Mouse (Mus musculus) layer of hippocampus, adult 9-11 months (tissue): ENCODE results near the gene Ick.
"Not testable (repeated sequence)": the region's sequence is repeated elsewhere in the genome, so short reads cannot be mapped to it uniquely, and the experiment has no call there.

Experiments used
- DNase-seq: peaks from one replicate; pipeline ENCODE4 v3.0.0; 2022

Ick gene

DNA sequence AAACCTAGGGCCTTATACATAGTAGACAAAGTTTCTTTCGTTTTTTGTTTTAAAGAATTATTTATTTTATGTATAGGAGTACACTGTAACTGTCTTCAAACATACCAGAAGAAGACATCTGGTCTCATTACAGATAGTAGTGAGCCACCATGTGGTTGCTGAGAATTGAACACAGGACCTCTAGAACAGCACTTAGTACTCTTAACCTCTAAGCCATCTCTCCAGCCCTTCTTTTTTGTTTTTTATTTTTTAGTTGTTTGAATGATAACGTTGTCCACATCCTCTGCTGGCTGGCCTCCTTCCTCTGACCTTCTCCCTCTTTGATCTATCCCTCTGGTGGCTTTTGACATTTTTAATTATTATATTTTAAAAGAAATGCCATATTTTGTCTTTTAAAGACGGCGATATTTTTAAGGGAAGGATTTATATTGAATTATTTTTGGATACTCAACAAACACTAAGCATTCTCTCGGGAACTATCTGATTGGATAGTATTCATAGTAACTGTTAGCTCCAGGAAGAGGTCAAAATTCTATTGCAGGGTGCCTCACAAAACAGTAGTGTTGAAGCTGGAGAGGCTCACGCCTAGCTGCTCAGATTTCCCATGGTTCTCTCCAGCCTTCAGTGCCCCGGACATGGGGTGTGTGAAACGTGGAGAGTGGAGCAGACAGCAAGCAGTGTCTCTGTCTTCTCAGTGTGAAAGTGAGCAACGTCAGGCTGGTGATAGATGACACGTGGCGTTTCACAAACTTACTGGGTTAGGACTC lies 45.4 kb downstream of the Ick start:
- no peak for DNase-seq

DNA sequence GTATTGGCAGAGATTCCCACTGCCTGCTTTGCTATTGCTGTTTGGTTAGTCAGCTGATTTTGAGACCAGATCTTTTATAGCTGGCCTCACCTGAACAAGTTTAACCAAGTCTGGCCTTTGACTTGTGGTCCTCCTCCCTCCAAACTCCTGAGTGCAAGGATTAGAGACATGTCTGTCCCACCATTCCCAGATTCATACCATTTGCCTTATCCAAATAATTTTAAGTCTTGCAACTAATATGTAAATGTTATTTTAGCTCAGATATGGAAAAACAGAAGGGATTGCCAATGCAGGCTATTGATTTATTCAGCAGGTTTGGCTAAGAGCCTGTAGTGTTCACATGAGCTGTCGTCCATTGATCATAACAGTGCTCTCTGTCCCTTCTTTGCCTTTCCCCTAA lies 48.2 kb downstream of the Ick start:
- no peak for DNase-seq

DNA sequence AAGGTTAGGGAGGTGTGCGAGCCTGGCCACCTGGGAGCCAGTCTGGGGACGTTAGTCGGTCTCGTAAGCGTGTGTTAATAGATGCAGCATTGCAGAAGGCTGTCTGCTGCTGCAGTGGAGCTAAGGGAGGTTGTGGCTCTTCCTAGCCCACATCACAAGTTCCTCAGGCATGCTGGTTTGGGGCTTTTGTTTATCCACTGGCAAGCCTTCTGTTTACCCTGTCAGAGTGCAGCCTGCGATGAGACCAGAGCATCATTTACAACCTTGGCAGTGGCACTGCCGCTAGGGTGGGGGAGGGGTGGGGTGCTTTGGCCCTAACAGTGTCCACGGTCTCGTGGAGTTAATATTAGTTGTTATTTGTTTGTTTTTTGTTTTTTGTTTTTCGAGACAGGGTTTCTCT lies 54.3 kb downstream of the Ick start:
- no peak for DNase-seq

DNA sequence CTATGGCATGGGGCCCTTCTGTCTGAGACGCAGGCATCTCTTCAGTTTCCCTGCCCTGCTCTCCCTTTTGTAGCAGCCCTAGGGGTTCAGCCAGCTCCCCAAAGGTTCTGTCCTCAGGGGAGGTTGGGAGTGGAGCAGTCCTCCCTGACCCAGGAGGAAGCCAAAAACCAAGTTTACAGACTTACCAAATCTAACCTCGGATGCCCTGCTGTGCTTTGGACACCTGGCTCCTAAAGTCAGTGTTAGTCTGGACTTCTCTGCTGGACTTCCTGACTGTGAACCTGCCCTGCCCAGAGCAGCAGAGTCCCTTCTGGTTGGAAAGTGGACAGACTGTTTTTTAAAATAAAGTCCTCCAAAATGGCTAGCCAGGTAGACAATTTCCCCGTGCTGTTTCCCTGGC lies 55.7 kb downstream of the Ick start:
- no peak for DNase-seq

DNA sequence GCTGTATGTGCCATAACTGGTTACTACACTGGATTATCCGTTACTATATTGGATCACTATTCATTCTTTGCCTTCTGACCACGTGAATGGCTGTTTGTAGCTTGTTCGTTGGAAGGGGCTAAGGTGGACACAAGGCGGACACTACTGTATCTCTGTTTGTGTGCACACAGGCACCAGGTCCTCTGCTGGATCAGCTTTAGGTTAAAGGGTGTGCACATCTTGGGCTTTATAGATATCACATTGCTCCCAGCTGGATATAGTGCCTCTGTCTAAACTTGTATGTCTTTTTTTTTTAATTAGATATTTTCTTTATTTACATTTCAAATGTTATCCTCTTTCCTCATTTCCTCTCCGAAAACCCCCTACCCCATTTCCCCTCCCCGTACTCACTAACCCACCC lies 56.5 kb downstream of the Ick start:
- no peak for DNase-seq

DNA sequence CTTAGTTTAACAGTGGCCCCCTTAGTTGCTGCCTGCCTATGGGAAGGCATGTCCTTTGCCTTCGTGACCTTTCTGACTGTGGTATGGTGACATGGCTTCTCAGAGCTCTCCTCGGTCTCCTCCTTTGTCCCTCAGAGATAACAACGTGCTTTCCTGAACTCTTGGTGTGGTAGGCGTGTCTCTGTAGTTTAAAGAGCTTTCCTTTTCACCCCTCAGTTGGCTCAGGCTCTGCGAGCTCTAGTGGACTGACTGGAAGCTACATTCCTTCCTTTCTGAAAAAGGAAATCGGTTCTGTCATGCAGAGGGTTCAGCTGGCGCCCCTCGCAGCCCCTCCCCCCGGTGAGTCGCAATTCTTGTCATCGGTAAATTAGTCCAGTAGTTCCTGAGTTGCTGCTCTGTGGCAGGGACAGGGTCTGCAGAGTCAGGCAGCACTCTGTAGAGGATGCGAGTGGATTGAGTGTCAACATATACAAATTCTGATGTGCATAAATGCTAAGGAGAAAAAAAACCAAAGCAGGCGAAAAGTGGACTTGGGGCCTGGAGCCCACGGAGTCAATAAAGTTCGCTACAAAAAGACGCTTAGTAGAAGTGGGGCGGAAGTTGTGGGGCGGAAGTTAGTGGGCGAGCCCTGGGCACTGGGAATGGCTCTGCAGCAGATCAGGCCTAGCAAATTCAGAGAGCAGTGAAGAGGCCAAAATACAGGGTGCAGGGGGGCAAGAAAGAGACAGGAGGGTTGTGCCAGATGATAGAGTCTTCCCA lies 57.9 kb downstream of the Ick start:
- DNase-seq: no peak

DNA sequence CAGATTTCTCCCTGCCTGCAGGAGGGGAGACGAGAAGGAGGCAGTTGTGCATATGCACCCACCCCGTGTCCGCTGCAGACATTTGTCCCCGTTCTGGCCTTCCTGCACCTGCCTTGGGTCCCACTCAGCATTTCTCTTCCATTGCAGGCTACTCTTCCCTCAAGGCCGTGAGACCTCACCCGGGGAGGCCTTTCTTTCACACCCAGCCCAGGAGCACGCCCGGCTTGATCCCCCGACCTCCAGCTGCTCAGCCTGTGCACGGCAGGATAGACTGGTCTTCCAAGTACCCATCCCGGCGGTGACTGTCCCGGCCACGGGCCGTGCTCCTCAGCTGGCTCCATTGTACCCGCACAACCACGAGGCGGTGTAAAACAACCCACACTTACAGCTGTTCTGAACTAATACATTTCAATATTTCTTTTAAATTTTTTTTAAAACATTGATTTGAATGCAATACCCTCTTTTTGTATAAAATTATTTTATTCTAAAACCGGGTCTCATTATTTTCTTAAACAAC lies 58.5 kb downstream of the Ick start:
- DNase-seq: no peak

DNA sequence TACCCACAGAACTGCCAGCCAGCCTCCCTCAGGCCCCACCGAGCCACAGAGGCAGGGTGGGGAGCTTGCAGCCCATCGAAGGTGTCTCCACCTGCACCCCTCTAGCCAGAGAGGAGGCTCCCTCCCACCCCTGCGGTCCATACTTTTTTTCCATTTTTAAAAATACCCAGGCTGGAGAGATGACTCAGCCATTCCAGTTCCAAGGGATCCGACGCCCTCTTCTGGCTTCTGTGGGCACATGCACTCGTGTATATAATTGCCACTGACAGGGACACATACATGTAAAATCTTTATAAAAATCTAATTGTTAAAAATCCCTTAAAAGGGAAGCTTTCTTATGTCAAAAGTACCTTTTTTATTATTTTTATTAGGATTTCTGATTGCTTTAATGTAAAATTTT lies 59.9 kb downstream of the Ick start:
- no peak for DNase-seq

DNA sequence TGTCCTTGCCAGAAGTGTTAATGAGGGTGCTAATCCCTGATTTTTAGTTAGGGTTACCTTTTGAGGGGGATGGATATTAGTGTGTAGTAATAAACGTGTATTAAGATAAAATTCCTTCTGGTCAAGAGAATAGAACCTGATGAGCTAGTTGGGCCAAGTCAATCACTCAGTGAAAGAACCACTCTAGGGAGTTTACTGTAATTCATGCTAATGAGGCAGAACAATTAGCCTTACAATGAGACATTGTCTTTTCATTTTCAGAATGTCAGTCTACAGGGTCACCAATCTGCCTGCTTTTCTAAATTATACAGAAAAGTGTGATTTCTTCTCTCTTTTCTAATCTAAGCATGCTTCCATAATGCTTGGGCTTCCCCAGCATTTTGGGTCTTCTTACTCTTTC lies 65.0 kb downstream of the Ick start:
- DNase-seq: no peak

DNA sequence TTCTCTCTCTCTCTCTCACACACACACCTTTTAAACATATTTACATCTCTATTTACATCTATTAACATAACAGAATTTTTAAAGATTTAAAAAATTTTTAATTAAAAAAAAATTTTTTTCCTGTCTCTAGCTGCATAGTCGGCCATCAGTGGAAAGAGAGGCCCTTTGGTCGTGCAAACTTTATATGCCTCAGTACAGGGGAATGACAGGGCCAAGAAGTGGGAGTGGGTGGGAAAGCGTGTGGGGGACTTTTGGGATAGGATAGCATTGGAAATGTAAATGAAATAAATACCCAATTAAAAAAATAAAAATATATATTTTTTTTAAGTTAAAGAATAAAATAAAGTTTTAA lies 65.9 kb downstream of the Ick start:
- DNase-seq: not testable (repeated sequence)

DNA sequence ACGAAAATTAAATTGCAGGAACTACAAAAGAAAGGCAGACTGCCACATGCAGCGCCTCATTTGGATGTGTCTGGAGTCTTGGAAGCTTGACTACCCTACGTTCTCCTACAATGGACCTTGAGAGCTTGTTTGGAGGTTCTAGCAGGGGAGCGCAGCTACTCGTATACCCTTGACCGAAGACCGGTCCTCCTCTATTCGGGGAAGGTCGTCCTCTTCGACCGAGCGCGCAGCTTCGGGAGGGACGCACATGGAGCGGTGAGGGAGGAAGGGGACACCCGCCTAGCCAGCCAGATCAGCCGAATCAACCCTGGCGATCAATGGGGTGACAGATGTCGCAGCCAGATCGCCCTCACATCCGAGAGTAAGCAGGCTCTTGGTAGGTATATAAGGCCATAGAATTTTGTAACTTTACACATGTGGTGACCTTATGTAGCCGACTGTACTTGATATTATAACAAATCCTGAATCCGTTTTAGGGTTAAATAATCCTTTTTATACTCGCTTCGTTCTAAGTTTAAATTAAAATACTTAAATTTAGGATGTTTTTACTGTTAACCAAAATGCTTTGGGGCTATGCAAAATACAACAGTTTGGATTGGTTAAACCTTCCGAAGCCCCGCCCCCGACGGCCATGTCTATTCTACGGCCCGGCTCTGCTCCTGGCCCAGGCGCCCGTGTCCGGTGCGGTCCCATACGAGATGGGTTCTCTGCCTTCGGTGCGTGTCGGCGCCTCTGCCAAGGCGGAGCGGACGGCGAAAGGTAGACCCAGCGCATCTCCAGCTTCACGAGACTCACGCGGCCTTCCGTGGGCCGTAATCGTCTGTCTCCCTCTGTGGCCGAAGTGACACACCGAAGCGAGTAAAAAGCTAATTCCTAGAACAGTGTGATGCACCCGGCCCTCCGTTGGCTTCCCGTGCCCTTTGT lies 66.5 kb downstream of the Ick start:
- peak; percentile 96 for DNase-seq

DNA sequence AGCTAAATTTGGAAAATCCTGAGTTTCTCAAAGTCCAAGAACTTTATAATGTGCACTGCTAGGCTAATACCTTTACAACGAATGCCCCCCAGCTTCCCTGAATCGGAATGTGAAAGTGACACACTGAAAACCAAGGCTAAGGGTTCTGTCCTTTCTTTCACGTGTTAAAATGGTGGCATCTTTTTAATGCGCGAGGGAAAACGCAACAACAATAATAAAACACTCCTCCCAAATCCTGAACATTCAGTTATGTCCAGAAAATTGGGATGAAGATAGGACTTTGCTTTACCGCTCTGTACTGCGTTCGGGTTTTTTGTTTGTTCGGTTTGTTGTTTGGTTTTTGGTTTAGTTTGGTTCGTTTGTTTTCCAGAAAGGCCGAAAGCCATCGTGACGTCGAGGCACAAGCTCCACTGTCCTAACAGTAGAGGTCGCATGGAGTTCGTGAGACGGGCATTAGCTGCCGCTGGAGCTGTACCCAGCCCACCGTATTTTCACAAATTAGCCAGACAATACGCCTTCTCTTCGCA lies 67.3 kb downstream of the Ick start:
- DNase-seq: peak; percentile 67

DNA sequence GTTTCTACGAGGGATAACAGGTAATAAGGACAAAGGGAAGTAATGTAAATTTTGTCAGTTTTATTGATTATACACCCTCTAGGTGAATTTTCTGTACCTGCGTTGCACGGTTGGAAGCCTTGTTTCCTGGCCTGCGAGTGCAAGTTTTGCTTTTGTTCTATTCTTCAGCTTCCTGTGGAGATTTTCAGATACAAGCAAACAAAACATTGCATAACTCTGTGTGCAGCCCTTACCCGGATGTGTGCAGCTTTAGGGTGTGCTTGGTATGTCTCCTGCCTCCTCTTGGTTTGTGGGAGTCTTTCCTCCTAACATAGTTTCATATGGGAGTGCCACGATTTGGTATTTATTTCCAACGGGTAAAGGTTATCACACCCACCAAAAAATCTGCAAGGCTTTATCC lies 67.8 kb downstream of the Ick start:
- no peak for DNase-seq

DNA sequence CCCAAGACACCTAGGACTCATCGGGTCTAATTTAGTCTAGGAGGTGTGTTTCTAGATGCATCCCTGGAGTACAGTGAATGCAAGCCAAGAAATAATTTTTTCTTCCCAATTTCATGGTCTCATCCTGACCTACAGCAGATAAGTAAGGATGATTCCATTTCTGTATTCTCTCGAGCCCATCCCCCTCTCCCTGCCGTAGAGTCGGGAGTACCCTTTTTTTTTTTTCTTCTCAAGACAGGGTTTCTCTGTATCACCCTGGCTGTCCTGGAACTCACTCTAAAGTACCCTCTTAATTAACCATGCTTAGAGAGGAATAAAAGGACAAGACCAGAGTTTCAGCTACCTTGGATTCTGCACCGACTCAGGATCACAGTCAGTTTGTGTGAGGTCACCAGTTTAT lies 69.2 kb downstream of the Ick start:
- no peak for DNase-seq

DNA sequence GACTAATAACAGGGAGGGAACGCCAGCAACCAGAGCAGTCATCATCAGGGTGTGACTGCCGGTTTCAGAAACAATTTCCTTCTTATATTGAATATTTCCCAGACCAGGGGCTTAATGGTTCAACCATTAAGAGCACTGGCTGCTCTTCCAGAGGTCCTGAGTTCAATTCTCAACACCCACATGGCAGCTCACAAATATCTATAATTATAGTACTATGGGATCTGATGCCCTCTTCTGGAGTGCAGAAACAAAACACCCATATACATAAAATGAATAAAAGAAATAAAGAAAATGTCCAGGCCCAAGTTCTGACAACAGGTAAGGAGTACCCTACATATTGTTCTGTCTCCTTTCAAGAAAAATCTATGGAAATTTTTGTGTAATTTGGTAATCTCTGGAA lies 70.1 kb downstream of the Ick start:
- no peak for DNase-seq

DNA sequence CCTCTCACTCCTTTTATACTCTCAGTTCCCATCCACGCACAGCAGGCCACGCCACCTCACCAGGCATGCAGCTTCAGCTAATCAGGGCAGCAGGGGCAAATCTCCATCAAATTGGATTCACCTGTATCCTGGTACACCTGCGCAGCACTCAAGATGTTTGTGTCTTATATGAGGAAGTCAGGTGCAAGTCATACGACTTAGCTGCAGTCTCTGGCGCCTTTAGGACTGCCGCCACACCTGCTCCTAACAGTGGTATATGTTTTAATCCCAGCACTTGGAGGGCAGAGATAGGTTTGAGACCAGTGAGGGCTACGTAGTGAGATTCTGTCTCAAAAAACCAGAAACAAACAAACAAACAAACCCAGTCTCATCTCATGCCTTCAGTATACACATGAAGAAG lies 73.5 kb downstream of the Ick start, which contains the start of gene Gsta4:
Gene Gsta4 (plus strand): TSS at position 301 of the 400 bp plus-strand sequence.
- not testable (repeated sequence) for DNase-seq

DNA sequence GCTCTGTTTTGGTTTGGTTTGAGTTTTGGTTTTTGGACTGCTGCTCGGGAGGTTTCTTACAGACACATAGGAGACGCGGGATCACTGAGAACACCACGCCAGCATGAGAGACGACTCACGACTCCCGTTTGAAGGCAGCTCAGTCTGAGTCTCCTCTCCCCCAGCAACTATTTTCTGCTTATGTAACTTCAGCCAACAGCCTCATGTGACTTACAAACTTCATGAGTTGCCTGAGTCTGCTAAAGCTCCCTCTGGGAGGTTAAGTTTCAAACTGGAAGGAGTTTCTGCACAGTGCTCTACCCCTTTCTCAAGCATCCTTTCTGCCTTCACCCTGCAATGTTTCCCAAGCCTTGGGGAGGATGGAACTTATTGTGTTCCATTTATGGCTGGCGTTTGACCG lies 76.7 kb downstream of the Ick start:
- no peak for DNase-seq

DNA sequence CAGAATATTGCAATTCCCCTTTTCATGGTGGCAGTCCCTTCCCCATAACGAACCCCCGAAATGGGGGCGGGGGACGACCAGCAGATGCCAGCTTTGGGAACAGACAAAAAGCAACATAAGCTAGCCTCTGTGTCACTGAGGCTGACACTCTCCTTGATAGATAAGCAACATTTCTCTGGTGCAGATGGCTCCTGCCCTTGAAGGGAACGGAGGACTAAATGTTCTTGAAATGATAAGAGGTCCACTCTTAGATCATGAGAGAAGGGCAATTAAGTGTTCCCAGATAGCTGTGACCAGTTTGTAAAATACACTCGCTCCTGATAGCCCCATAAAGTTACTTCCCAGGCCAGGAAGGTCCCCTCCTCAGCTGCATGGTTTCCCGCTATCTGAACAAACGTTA lies 79.9 kb downstream of the Ick start:
- no peak for DNase-seq

DNA sequence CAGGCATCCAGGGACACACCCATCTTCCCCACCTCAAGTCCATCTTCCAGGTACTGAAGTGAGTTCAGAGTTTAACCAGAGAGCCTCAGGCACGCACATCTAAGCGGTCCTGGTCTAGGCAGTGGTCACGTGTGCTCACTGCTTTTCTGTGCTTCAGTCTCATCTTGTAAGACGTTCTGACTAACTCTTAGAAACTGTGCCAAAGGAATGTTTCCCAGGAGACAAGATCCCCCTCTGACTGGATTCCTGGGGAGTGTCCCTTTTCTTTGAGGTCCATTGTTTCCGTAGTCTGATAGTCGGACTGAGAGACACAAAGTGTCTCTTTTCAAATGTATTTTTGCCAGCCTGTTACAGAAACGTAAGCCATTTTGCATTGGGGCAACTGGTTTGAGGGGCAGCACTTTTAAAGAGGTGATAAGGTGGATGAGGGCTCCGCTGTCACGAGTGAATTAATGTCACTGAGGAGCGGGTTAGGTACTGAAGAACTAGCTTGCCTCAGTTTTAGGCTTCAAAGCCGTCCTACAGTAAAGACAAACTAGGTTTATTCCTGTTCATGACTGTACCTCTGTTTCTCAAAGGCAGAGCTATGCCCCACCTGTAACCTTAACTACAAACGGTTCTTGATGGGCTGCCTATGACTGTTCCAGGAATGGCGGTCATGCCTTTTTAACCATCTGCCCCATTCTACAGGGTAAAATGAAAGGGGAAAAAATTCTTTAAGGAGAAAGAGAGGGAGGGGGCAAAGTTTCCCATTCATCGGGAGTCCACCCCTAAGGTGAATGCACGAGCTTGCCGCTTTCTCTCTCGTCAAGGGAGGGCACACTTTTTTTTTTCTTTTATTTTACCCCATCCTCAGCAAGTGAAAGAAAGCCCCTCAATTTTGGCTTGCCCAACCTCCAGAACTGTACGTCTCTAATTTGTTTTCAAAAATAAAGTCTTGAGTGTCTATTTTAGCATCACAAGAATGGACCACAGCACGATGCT lies 82.0 kb downstream of the Ick start:
- DNase-seq: no peak

DNA sequence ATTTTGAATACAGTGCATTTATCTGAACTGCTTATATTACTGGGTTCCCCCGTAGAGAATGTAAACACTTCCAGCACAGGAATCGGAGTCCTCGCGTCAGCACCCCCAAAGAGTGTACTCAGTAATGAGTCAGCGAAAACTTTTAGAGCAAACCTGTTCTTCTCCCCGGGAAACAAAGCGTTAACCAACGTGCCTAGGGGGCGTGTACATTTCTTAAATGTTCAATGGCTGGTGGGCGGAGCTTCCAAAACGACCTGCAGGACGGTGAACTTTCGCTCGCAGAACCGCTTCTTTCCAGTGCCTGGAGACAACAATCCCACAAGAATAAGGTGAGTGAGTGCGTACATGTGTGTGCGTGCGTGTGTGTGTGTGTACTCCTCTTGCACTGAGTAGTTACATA lies 82.7 kb downstream of the Ick start:
- DNase-seq: peak; percentile 21

DNA sequence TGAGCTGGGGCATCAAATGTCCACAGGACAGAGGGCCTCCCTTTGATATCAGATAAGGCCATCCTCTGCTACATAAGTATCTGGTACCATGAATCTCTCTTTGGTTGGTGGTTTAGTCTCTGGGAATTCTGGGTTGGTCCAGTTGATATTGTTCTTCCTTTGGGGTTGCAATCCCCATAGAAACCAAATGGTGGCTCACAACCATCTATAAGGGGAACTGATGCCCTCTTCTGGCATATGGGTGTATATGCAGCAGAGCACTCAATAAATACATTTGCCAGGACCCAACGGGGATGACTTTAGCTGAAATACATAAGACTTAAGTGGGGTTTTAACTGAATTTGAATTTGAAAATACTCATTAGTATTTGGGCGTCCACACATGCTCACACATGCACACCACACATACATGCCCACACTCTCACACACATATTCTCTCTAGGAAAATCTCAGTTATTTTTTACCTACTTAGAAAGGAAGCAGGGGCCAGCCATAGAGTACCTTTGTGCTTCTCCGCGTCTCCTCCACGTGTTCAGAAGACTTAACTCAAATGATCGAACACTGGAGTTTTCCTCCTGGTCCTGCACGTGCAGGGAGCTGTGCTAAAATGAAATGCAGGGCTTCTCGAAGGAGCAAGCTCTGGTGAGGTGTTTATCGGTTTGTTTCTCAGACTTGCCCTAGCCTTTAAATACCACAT lies 85.1 kb downstream of the Ick start:
- peak; percentile 55 for DNase-seq
